ENCODE assay signal across 8 mouse cellular contexts in the genomic region with DNA sequence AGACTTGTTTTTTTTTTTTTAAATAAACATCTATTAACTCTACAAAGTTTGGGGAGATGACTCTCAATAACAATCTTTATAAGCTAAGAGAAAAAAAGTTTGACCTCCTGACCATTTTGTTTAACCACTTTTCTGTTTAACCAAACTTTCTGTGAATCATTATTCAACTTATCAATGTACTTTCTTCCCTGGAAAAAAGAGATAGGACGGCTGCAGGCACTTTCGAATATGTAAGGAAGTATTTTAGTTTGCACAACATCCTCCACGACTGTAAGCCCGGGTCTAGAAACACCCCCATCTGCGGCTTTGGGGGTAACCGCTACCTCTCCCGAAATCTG. TPM values are rescaled to one million over a fixed set of nuclear protein-coding genes. Genes with fewer than 3 reads are reported as not detected.
A peak's percentile ranks its signal among the peaks of the same experiment; 100 is the strongest.
DNase-seq lines count a peak whose midpoint lies in the region; ATAC-seq and TF ChIP-seq lines count a peak whose summit lies in the region.

No protein-coding gene starts in this region.

- H3K27me3 ChIP-seq in heart, embryonic 14.5 days (ENCODE audit: control insufficient read depth, insufficient read depth, low read length), result no peaks in the 10 kb centered on the region
- H3K27me3 ChIP-seq in ES-Bruce4 (ENCODE audit: control insufficient read depth, insufficient read depth, low read length, poor library complexity, severe bottlenecking), result no peaks in the 10 kb centered on the region
- H3K27me3 ChIP-seq in forebrain, embryonic 15.5 days, result no peaks in the 10 kb centered on the region
- no peaks in the 10 kb centered on the region for H3K27me3 ChIP-seq in liver, embryonic 16.5 days (ENCODE audit: control insufficient read depth, insufficient read depth, low read depth, low read length)

- TF ChIP-seq EP300 in ES-Bruce4 (IDR thresholded peaks at IDR 0.05; ENCODE audit: insufficient read depth, low read depth, low read length), result no peak

- H3K9me3 ChIP-seq in heart, embryonic 14.5 days (ENCODE audit: control insufficient read depth, low read length), result no peaks in the 10 kb centered on the region
- no peaks in the 10 kb centered on the region for H3K9me3 ChIP-seq in ES-Bruce4 (replicated peaks; ENCODE audit: control insufficient read depth, insufficient read depth, low read length, poor library complexity, severe bottlenecking)
- no peaks in the 10 kb centered on the region for H3K9me3 ChIP-seq in forebrain, embryonic 15.5 days
- H3K9me3 ChIP-seq in liver, embryonic 16.5 days (replicated peaks; ENCODE audit: control insufficient read depth, low read length), result no peaks in the 10 kb centered on the region

- no peak for TF ChIP-seq POLR2A in ES-Bruce4 (IDR thresholded peaks at IDR 0.05; ENCODE audit: insufficient read depth, low read length)

- no peaks in the 10 kb centered on the region for H3K4me1 ChIP-seq in heart, embryonic 14.5 days (ENCODE audit: control insufficient read depth in 2 of 2, insufficient read depth in 2 of 2, low read length in 2 of 2)
- no peaks in the 10 kb centered on the region for H3K4me1 ChIP-seq in ES-Bruce4 (ENCODE audit: control insufficient read depth, insufficient read depth, low read length)
- peaks cover 4% of the 10 kb centered on the region for H3K4me1 ChIP-seq in forebrain, embryonic 15.5 days
- no peaks in the 10 kb centered on the region for H3K4me1 ChIP-seq in liver, embryonic 16.5 days (ENCODE audit: control insufficient read depth, low read depth, low read length)

- no peak for ATAC-seq in heart, embryonic 14.5 days (ENCODE audit: insufficient number of reproducible peaks, insufficient read depth, low FRiP score, low read depth)
- no peak for ATAC-seq in forebrain, embryonic 15.5 days (replicated peaks)
- no peak for ATAC-seq in liver, embryonic 16.5 days (ENCODE audit: low read depth)
- no peak for ATAC-seq in erythroid progenitor cell, adult 5-6 weeks (replicated peaks; ENCODE audit: low FRiP score, poor library complexity, severe bottlenecking)

- 24% methylated on average over 7 of the region's 7 CpGs for WGBS in heart, embryonic 14.5 days
- WGBS in forebrain, embryonic 15.5 days, result 22% methylated on average over 7 of the region's 7 CpGs
- WGBS in liver, embryonic 16.5 days (ENCODE audit: insufficient replicate concordance), result 12% methylated on average over 7 of the region's 7 CpGs

- H3K9ac ChIP-seq in heart, embryonic 14.5 days (ENCODE audit: low read length), result peak overlapping the region; percentile 81
- H3K9ac ChIP-seq in ES-Bruce4 (ENCODE audit: low read depth, poor library complexity, severe bottlenecking), result peak overlapping the region; percentile 67
- peak overlapping the region; percentile 61 for H3K9ac ChIP-seq in forebrain, embryonic 15.5 days (replicated peaks)
- peak overlapping the region; percentile 64 for H3K9ac ChIP-seq in liver, embryonic 16.5 days (ENCODE audit: low read depth, low read length)

- H3K4me2 ChIP-seq in heart, embryonic 14.5 days (ENCODE audit: low read length), result peak overlapping the region; percentile 59
- peak overlapping the region; percentile 54 for H3K4me2 ChIP-seq in forebrain, embryonic 15.5 days (replicated peaks)
- peak overlapping the region; percentile 70 for H3K4me2 ChIP-seq in liver, embryonic 16.5 days (ENCODE audit: low read depth, low read length)

- DNase-seq in heart, adult 18-20 months, result no peak
- no peak for DNase-seq in adipocyte (ENCODE audit: low spot score)
- DNase-seq in kidney, postnatal 4 days, result no peak

- H3K36me3 ChIP-seq in heart, embryonic 14.5 days (ENCODE audit: control insufficient read depth, insufficient read depth, low read length), result 0 out of 2 replicates have a peak, but pooled peaks cover 10% of the 10 kb centered on the region
- H3K36me3 ChIP-seq in ES-Bruce4 (ENCODE audit: control insufficient read depth, insufficient read depth, low read length, poor library complexity, severe bottlenecking), result no peaks in the 10 kb centered on the region
- H3K36me3 ChIP-seq in forebrain, embryonic 15.5 days, result 0 out of 2 replicates have a peak, but pooled peaks cover 1% of the 10 kb centered on the region
- H3K36me3 ChIP-seq in liver, embryonic 16.5 days (ENCODE audit: control insufficient read depth, insufficient read depth), result no peaks in the 10 kb centered on the region

- H3K4me3 ChIP-seq in heart, embryonic 14.5 days (ENCODE audit: control insufficient read depth in 1 of 2, insufficient read depth in 1 of 2, low read depth in 1 of 2, low read length in 2 of 2), result peak overlapping the region; percentile 61 to 83
- H3K4me3 ChIP-seq in ES-Bruce4 (ENCODE audit: low read depth, low read length), result peak overlapping the region; percentile 98
- H3K4me3 ChIP-seq in forebrain, embryonic 15.5 days, result peak overlapping the region; percentile 64
- peak overlapping the region; percentile 69 for H3K4me3 ChIP-seq in liver, embryonic 16.5 days (ENCODE audit: low read depth, low read length)

- peak overlapping the region; percentile 76 to 86 for H3K27ac ChIP-seq in heart, embryonic 14.5 days (replicated peaks in 1 of 2; ENCODE audit: control insufficient read depth in 1 of 2, insufficient read depth in 1 of 2, low read depth in 2 of 2, low read length in 2 of 2)
- H3K27ac ChIP-seq in ES-Bruce4 (ENCODE audit: insufficient read depth, low read length), result no peak overlapping the region
- H3K27ac ChIP-seq in forebrain, embryonic 15.5 days (replicated peaks), result no peak overlapping the region
- H3K27ac ChIP-seq in liver, embryonic 16.5 days (ENCODE audit: low read length), result peak overlapping the region; percentile 72

- TF ChIP-seq CTCF in ES-Bruce4 (IDR thresholded peaks at IDR 0.05; ENCODE audit: low read depth, low read length), result no peak

RNA-seq across cellular contexts. Expression of gene Prdx4, which starts 3.0 kb away (rescaled TPM):
- 298 and 307 TPM in 2 replicates for polyA plus RNA-seq in heart, embryonic 14.5 days (2014; fragmentation: Nextera tagmentation; extraction: Ambion mirVana)
- total RNA-seq in heart, adult 18-20 months (2021), result 10 to 100 TPM; 26.4 to 26.6 TPM
- 82.8 and 97.0 TPM in 2 replicates for polyA plus RNA-seq in ES-Bruce4 (2011; ENCODE audit: insufficient read depth, insufficient read length, low read depth, missing spikeins)
- polyA plus RNA-seq in forebrain, embryonic 15.5 days (2015; fragmentation: Nextera tagmentation; extraction: Ambion mirVana), result 100 and 103 TPM in 2 replicates
- polyA plus RNA-seq in liver, embryonic 16.5 days (2015; fragmentation: Nextera tagmentation; extraction: Ambion mirVana), result 220 and 229 TPM in 2 replicates
- 27.4 and 65.4 TPM in 2 replicates for total RNA-seq in erythroid progenitor cell, adult 5-6 weeks (2015; ENCODE audit: low replicate concordance)
- 13.7 and 34.9 TPM in 2 replicates for total RNA-seq in erythroid progenitor cell, adult 5-6 weeks (2017; ENCODE audit: low replicate concordance)

Comparison
In these comparisons a context has a peak if more than half of its experiments do, and no peak if none do; other contexts are left out.
1. H3K27ac ChIP-seq: peak in heart, embryonic 14.5 days (2 of 2) and liver, embryonic 16.5 days (single experiment); none in ES-Bruce4 (single experiment) and forebrain, embryonic 15.5 days (single experiment).
2. Peak in every context shown above with its lines, with median percentiles within 50 percentile points of each other: H3K4me2 ChIP-seq, H3K4me3 ChIP-seq and H3K9ac ChIP-seq.